Mouse (Mus musculus): ENCODE measurements around the gene Rnf8. TPM values are rescaled to one million over a fixed set of nuclear protein-coding genes. Genes with fewer than 3 reads are reported as not detected.

Gene Rnf8
- polyA plus RNA-seq, 1 experiment from 2014 or later = 82.5 TPM

DNA sequence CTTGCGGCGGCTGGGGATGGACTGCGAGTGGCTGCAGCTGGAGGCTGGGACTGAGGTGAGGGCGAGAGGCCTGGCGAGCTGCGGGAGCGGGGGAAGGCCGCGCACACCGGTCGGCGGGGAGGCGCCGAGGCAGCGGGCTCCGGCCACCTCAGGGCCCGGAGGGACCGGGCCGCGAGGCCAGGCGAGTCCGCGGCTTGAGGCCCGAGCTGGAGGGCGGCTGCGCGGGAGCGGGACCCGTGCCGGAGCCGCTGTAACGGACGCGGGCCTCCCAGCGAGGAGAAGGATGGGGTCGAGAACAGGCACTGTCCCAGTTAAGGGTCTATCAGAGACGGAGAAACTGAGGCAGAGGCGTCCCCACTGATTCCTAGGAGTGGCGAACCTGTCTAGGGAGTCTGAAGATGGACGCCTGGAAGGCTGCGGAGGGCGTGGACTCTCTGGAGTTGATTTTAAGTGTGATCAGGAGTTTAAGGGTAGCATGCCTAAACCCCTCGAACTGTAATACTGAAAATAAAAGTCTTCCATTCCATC lies 498 bp downstream of the Rnf8 start:
- H3K27me3 ChIP-seq (replicated peaks; ENCODE audit: control insufficient read depth, insufficient read depth, low read length) = no peaks in the 10 kb centered on the region
- peak overlapping the region; percentile 99 for H3K9ac ChIP-seq (ENCODE audit: low read depth, low read length)
- under 1% methylated on average over 27 of the region's 43 CpGs for WGBS
- H3K36me3 ChIP-seq (ENCODE audit: control insufficient read depth, insufficient read depth, low read length) = no peaks in the 10 kb centered on the region
- peak overlapping the region; percentile 97 for H3K4me3 ChIP-seq (ENCODE audit: low read length)
- peaks cover 25% of the 10 kb centered on the region for H3K4me1 ChIP-seq (ENCODE audit: control insufficient read depth, insufficient read depth, low read depth, low read length)
- H3K9me3 ChIP-seq (ENCODE audit: control insufficient read depth, low read length) = no peaks in the 10 kb centered on the region
- peak overlapping the region; percentile 92 for H3K27ac ChIP-seq (ENCODE audit: low read depth, low read length)
- ATAC-seq = peak; percentile 22
- peak overlapping the region; percentile 92 for H3K4me2 ChIP-seq (ENCODE audit: low read length)

DNA sequence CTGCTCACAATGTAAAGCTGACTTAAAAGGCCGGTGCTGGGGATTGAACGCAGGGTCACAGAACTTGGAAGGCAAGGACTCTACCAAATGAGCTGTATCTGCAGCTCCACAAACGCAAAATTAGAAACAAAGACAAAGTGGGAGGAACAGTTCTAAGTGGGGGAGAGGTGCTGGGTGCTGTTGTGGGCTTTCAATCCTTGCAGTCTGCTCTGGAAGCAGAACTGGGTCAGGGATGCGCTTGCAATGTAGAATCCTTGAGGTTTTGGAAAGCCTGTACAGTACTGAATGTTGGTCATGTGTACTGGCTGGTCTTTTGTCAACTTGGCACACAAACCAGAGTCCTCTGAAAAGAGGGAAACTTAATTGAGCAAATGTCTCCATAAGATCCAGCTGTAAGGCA lies 1.0 kb downstream of the Rnf8 start:
- Histone ChIP-seq H3K9ac (ENCODE audit: low read depth, low read length) (peak overlapping the region; percentile 99), H3K27ac (ENCODE audit: low read depth, low read length) (peak overlapping the region; percentile 92), H3K27me3 (replicated peaks; ENCODE audit: control insufficient read depth, insufficient read depth, low read length) (no peaks in the 10 kb centered on the region), H3K4me3 (ENCODE audit: low read length) (peak overlapping the region; percentile 97), H3K4me2 (ENCODE audit: low read length) (peak overlapping the region; percentile 92), H3K4me1 (ENCODE audit: control insufficient read depth, insufficient read depth, low read depth, low read length) (peaks cover 25% of the 10 kb centered on the region), H3K9me3 (ENCODE audit: control insufficient read depth, low read length) (no peaks in the 10 kb centered on the region), H3K36me3 (ENCODE audit: control insufficient read depth, insufficient read depth, low read length) (no peaks in the 10 kb centered on the region)
- WGBS = 3% methylated on average over 4 of the region's 4 CpGs
- ATAC-seq = no peak

DNA sequence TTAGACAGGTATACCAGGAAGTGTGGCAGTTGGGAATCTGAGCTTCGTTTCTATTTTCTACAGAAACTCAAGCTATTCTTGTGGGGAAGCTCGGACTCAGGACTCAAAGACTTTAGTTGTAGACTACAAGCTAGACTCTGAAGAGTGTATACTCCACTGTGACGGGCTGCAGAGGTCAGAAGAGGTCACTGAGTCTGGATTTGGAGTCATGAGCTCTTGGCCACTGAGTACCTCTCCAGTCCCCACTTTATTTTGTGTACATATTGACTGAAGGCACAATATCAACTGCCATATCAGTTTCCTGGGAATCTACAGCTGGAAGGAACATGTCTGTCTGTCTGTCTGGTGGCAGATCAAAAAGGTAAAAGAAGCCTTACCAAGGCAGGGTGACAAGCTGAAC lies 4.6 kb downstream of the Rnf8 start:
- H3K36me3 ChIP-seq (ENCODE audit: control insufficient read depth, insufficient read depth, low read length) = peaks cover 10% of the 10 kb centered on the region
- WGBS = 88% methylated on average over 3 of the region's 3 CpGs

DNA sequence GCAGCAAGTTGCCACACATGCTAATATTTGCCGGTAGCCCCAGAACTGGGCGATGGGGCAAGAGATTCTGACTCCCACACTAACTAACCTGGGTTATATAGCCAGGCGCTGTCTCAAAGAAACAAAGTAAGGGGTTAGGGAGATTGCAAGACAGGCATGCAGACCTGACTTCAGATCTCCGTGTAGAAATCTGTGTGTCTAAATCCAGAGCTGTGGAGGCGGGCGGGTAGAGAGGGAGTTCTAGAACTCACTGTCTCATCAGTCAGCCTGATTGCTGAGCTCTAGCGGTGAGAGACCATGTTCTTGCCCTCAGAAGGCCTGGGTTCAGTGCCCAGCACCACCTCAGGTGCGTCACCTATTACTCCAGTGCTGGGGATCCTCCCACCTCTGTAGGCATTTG lies 8.9 kb downstream of the Rnf8 start:
- H3K4me3 ChIP-seq (ENCODE audit: low read length) = no peak overlapping the region
- H3K36me3 ChIP-seq (ENCODE audit: control insufficient read depth, insufficient read depth, low read length) = peaks cover 39% of the 10 kb centered on the region
- no peaks in the 10 kb centered on the region for H3K27me3 ChIP-seq (replicated peaks; ENCODE audit: control insufficient read depth, insufficient read depth, low read length)
- H3K4me1 ChIP-seq (ENCODE audit: control insufficient read depth, insufficient read depth, low read depth, low read length) = no peaks in the 10 kb centered on the region
- H3K27ac ChIP-seq (ENCODE audit: low read depth, low read length) = no peak overlapping the region
- H3K9me3 ChIP-seq (ENCODE audit: control insufficient read depth, low read length) = no peaks in the 10 kb centered on the region
- ATAC-seq = no peak
- WGBS = 99% methylated on average over 8 of the region's 8 CpGs
- no peak overlapping the region for H3K4me2 ChIP-seq (ENCODE audit: low read length)
- no peak overlapping the region for H3K9ac ChIP-seq (ENCODE audit: low read depth, low read length)

More for the DNA sequence above, 4.6 kb downstream of the Rnf8 start:
- H3K4me1 ChIP-seq (ENCODE audit: control insufficient read depth, insufficient read depth, low read depth, low read length) = peaks cover 23% of the 10 kb centered on the region
- ATAC-seq = no peak
- no peak overlapping the region for H3K4me2 ChIP-seq (ENCODE audit: low read length)
- H3K27ac ChIP-seq (ENCODE audit: low read depth, low read length) = no peak overlapping the region
- no peaks in the 10 kb centered on the region for H3K9me3 ChIP-seq (ENCODE audit: control insufficient read depth, low read length)
- H3K4me3 ChIP-seq (ENCODE audit: low read length) = no peak overlapping the region
- H3K27me3 ChIP-seq (replicated peaks; ENCODE audit: control insufficient read depth, insufficient read depth, low read length) = no peaks in the 10 kb centered on the region
- H3K9ac ChIP-seq (ENCODE audit: low read depth, low read length) = no peak overlapping the region

DNA sequence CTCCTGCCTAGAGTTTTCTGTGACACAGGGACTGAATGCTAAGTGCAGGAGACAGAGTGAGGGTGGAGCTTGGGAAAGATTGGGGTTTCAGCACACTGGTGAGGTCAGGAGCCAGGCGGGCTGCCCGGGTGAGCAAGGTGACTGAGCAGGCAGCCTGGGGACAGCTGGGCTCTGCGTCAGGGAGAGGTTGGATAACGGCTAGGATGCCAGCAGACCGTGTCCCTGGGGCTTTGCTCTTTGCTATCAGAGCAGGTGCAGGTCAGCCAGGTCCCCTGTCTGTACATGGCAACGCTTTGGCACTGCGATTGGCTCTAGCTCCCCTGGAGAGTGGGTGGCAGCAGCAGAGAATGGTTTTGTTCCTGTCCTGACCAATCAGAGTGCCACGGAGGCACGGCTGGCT lies 12.7 kb downstream of the Rnf8 start:
- ATAC-seq = no peak
- H3K36me3 ChIP-seq (ENCODE audit: control insufficient read depth, insufficient read depth, low read length) = peaks cover 57% of the 10 kb centered on the region
- H3K9me3 ChIP-seq (ENCODE audit: control insufficient read depth, low read length) = no peaks in the 10 kb centered on the region
- no peaks in the 10 kb centered on the region for H3K27me3 ChIP-seq (replicated peaks; ENCODE audit: control insufficient read depth, insufficient read depth, low read length)
- H3K27ac ChIP-seq (ENCODE audit: low read depth, low read length) = no peak overlapping the region
- WGBS = 92% methylated on average over 9 of the region's 9 CpGs
- H3K4me1 ChIP-seq (ENCODE audit: control insufficient read depth, insufficient read depth, low read depth, low read length) = no peaks in the 10 kb centered on the region; the same call in 1 of the 2 replicates
- no peak overlapping the region for H3K4me2 ChIP-seq (ENCODE audit: low read length)
- no peak overlapping the region for H3K4me3 ChIP-seq (ENCODE audit: low read length)
- no peak overlapping the region for H3K9ac ChIP-seq (ENCODE audit: low read depth, low read length)

DNA sequence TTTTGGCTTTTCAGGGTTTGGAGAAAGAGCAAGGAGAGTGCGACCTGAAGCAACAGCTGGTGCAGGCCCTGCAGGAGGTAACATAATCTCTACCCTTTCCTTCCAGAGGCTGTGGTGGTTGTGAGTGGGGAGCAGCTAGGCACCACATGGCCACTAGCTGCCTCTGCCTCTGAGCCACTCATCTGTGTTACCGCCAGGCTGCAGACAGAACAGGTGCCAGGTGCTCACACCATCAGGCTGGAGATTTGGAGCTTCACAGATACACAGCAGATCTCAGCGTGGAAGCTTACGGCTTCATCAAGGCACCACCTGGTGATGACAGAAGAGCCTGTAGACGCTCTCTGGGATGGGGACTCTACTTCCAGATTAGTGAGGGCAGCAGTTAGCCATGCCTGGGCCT lies 14.4 kb downstream of the Rnf8 start:
- H3K27me3 ChIP-seq (replicated peaks; ENCODE audit: control insufficient read depth, insufficient read depth, low read length) = no peaks in the 10 kb centered on the region
- H3K4me1 ChIP-seq (ENCODE audit: control insufficient read depth, insufficient read depth, low read depth, low read length) = no peaks in the 10 kb centered on the region; the same call in 1 of the 2 replicates
- H3K9ac ChIP-seq (ENCODE audit: low read depth, low read length) = no peak overlapping the region
- H3K27ac ChIP-seq (ENCODE audit: low read depth, low read length) = no peak overlapping the region; the same call in 1 of the 2 replicates
- H3K4me2 ChIP-seq (ENCODE audit: low read length) = no peak overlapping the region
- peaks cover 52% of the 10 kb centered on the region for H3K36me3 ChIP-seq (ENCODE audit: control insufficient read depth, insufficient read depth, low read length)
- H3K9me3 ChIP-seq (ENCODE audit: control insufficient read depth, low read length) = no peaks in the 10 kb centered on the region
- 0 out of 2 replicates have a peak, but pooled peaks have one; percentile 37 for ATAC-seq
- WGBS = 83% methylated on average over 5 of the region's 5 CpGs
- no peak overlapping the region for H3K4me3 ChIP-seq (ENCODE audit: low read length)

DNA sequence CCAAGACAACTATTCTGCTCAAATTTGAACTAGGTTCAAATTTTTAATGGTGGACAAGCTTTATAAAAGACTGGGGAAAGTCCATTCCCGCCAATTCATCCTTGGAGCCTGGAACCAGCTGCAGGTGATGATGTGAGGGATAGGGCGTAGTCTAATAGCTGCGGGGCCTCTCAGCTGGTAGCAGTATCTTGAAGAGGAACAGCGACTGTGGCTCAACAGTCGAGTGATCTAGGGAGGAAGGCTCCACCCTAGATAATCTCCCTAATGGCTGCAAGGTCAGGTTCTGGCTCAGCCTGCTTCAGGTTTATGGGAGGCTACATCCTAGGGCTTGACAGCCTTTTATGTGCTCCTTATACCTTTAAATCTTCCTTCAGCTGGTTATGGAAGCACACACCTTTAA lies 15.0 kb downstream of the Rnf8 start:
- H3K9me3 ChIP-seq (ENCODE audit: control insufficient read depth, low read length) = no peaks in the 10 kb centered on the region
- H3K9ac ChIP-seq (ENCODE audit: low read depth, low read length) = no peak overlapping the region
- no peak overlapping the region for H3K4me3 ChIP-seq (ENCODE audit: low read length)
- H3K4me1 ChIP-seq (ENCODE audit: control insufficient read depth, insufficient read depth, low read depth, low read length) = no peaks in the 10 kb centered on the region; the same call in 1 of the 2 replicates
- no peak for ATAC-seq
- H3K27ac ChIP-seq (ENCODE audit: low read depth, low read length) = no peak overlapping the region
- H3K36me3 ChIP-seq (ENCODE audit: control insufficient read depth, insufficient read depth, low read length) = peaks cover 53% of the 10 kb centered on the region
- H3K27me3 ChIP-seq (replicated peaks; ENCODE audit: control insufficient read depth, insufficient read depth, low read length) = no peaks in the 10 kb centered on the region
- WGBS = 94% methylated on average over 5 of the region's 5 CpGs
- no peak overlapping the region for H3K4me2 ChIP-seq (ENCODE audit: low read length)

DNA sequence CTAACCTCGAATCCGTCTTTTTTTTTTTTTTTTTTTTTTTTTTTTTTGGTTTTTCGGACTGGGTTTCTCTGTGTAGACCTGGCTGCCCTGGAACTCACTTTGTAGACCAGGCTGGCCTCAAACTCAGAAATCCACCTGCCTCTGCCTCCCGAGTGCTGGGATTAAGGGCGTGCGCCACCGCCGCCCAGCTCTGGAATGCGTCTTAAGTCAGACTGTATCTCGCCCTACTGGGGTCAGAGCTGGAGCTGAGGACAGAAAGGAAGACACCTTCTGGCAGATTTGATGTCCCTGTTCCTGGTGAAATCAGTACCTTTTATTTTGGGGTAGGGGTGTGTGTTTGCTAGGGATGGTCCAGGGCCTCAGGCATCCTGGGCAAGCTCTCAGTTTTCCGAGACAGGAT lies 17.7 kb downstream of the Rnf8 start:
- no peak overlapping the region for H3K9ac ChIP-seq (ENCODE audit: low read depth, low read length)
- no peak for ATAC-seq
- no peaks in the 10 kb centered on the region for H3K9me3 ChIP-seq (ENCODE audit: control insufficient read depth, low read length)
- H3K36me3 ChIP-seq (ENCODE audit: control insufficient read depth, insufficient read depth, low read length) = peaks cover 46% of the 10 kb centered on the region
- no peak overlapping the region for H3K4me2 ChIP-seq (ENCODE audit: low read length)
- no peaks in the 10 kb centered on the region; the same call in 1 of the 2 replicates for H3K4me1 ChIP-seq (ENCODE audit: control insufficient read depth, insufficient read depth, low read depth, low read length)
- 95% methylated on average over 11 of the region's 11 CpGs for WGBS
- no peak overlapping the region for H3K4me3 ChIP-seq (ENCODE audit: low read length)
- no peak overlapping the region for H3K27ac ChIP-seq (ENCODE audit: low read depth, low read length)
- no peaks in the 10 kb centered on the region for H3K27me3 ChIP-seq (replicated peaks; ENCODE audit: control insufficient read depth, insufficient read depth, low read length)

DNA sequence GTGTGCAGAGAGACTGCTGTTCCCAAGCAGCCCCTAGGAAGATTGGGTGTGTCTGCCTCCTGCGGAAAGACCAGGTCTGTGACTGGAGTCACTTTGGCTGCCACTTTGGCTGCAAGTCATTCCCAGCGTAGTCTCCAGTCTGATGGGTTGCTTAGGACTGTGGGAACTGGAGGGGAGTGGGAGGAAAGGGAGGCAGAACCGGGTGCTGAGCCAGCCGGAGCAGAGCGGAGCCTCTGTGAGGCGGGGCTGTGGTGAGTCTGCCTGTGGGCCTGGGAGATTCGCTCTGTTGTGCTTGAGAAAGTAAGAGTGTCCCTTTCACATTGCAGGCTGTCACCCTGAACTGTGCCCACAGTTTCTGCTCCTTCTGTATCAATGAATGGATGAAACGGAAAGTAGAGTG lies 20.9 kb downstream of the Rnf8 start:
- H3K27me3 ChIP-seq (replicated peaks; ENCODE audit: control insufficient read depth, insufficient read depth, low read length) = no peaks in the 10 kb centered on the region
- H3K36me3 ChIP-seq (ENCODE audit: control insufficient read depth, insufficient read depth, low read length) = peaks cover 28% of the 10 kb centered on the region
- no peak for ATAC-seq
- no peak overlapping the region for H3K4me3 ChIP-seq (ENCODE audit: low read length)
- H3K4me1 ChIP-seq (ENCODE audit: control insufficient read depth, insufficient read depth, low read depth, low read length) = no peaks in the 10 kb centered on the region
- H3K9ac ChIP-seq (ENCODE audit: low read depth, low read length) = no peak overlapping the region
- no peaks in the 10 kb centered on the region for H3K9me3 ChIP-seq (ENCODE audit: control insufficient read depth, low read length)
- H3K4me2 ChIP-seq (ENCODE audit: low read length) = no peak overlapping the region
- no peak overlapping the region for H3K27ac ChIP-seq (ENCODE audit: low read depth, low read length)
- 91% methylated on average over 8 of the region's 8 CpGs for WGBS

DNA sequence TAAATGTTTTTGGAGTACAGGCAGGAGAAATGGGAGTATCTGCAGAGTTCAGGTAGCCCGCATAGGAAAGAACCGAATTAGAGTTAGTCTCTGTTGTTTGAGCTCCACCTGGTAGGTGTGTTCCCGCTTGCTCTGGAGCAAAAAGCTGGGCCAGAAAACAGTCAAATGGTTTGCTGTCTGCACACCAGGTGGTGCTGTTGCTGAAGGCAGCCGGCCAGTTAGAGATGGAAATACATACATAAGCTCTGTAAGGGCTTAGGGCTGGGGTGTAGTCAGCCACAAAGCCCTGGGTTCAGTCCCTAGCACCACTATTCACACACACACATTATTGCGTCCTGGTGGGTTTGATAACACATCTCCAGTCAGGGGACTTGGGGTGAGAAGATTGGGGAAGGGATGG lies 21.5 kb downstream of the Rnf8 start:
- Histone ChIP-seq H3K9me3 (ENCODE audit: control insufficient read depth, low read length) (no peaks in the 10 kb centered on the region), H3K27ac (ENCODE audit: low read depth, low read length) (no peak overlapping the region), H3K4me2 (ENCODE audit: low read length) (no peak overlapping the region), H3K4me3 (ENCODE audit: low read length) (no peak overlapping the region), H3K9ac (ENCODE audit: low read depth, low read length) (no peak overlapping the region), H3K4me1 (ENCODE audit: control insufficient read depth, insufficient read depth, low read depth, low read length) (no peaks in the 10 kb centered on the region), H3K36me3 (ENCODE audit: control insufficient read depth, insufficient read depth, low read length) (peaks cover 32% of the 10 kb centered on the region), H3K27me3 (replicated peaks; ENCODE audit: control insufficient read depth, insufficient read depth, low read length) (no peaks in the 10 kb centered on the region)
- ATAC-seq = no peak
- 75% methylated on average over 5 of the region's 5 CpGs for WGBS

Data from hindbrain, embryonic 16.5 days (tissue).